In genomic region chr2:143545299-143545751, GRCm38 (mm10) we compare ENCODE assay signal across 8 mouse cellular contexts. TPM values are rescaled to one million over a fixed set of nuclear protein-coding genes. Genes with fewer than 3 reads are reported as not detected.
DNase-seq lines count a peak whose midpoint lies in the region; ATAC-seq and TF ChIP-seq lines count a peak whose summit lies in the region.

No protein-coding gene starts in this region.

- no peak overlapping the region for H3K27ac ChIP-seq in liver, embryonic 11.5 days (ENCODE audit: low read depth, low read length)
- H3K27ac ChIP-seq in cortical plate, adult 2 months (ENCODE audit: insufficient read depth, low read length) = peak overlapping the region; percentile 24; the same call in 1 of the 2 replicates
- peak overlapping the region; percentile 88 for H3K27ac ChIP-seq in hindbrain, embryonic 14.5 days
- H3K27ac ChIP-seq in liver, embryonic 16.5 days (ENCODE audit: low read length) = no peak overlapping the region
- no peak overlapping the region for H3K27ac ChIP-seq in stomach, postnatal 0 days (replicated peaks)

- no peak for TF ChIP-seq POLR2A in cortical plate, adult 2 months (IDR thresholded peaks at IDR 0.05; ENCODE audit: extremely low read depth, insufficient read depth, low read length)

- DNase-seq in liver, embryonic 11.5 days (ENCODE audit: low spot score) = peak; percentile 34
- DNase-seq in liver = no peak
- peak; percentile 53 for DNase-seq in hindbrain, embryonic 14.5 days (ENCODE audit: low spot score)
- DNase-seq in stomach, postnatal 0 days (ENCODE audit: low spot score) = no peak
- DNase-seq in ovary, adult 18-20 months (ENCODE audit: low spot score) = no peak
- no peak for DNase-seq in spleen, postnatal 10 days (ENCODE audit: low spot score in 2 of 2)

- peak; percentile 30; the same call in 1 of the 2 replicates for ATAC-seq in liver, embryonic 11.5 days (replicated peaks; ENCODE audit: low FRiP score)
- ATAC-seq in hindbrain, embryonic 14.5 days (ENCODE audit: low FRiP score) = peak; percentile 38
- no peak for ATAC-seq in liver, embryonic 16.5 days (ENCODE audit: low read depth)
- ATAC-seq in stomach, postnatal 0 days (ENCODE audit: low FRiP score, low TSS enrichment) = peak; percentile 40

- no peak for TF ChIP-seq CTCF in cortical plate, adult 2 months (IDR thresholded peaks at IDR 0.05; ENCODE audit: extremely low read depth, insufficient read depth, low read length)
- no peak for TF ChIP-seq CTCF in stomach, postnatal 0 days (IDR thresholded peaks at IDR 0.05; ENCODE audit: low read depth)

- TF ChIP-seq EP300 in stomach, postnatal 0 days (optimal IDR thresholded peaks at IDR 0.05) = no peak

- H3K4me1 ChIP-seq in liver, embryonic 11.5 days (replicated peaks; ENCODE audit: control insufficient read depth, insufficient read depth, low read length) = no peaks in the 10 kb centered on the region
- H3K4me1 ChIP-seq in cortical plate, adult 2 months (ENCODE audit: control insufficient read depth, insufficient read depth, low read length) = no peaks in the 10 kb centered on the region
- H3K4me1 ChIP-seq in hindbrain, embryonic 14.5 days (replicated peaks; ENCODE audit: control insufficient read depth, insufficient read depth, low read length) = peaks cover 6% of the 10 kb centered on the region; the same call in 1 of the 2 replicates
- no peaks in the 10 kb centered on the region for H3K4me1 ChIP-seq in liver, embryonic 16.5 days (ENCODE audit: control insufficient read depth, low read depth, low read length)
- H3K4me1 ChIP-seq in stomach, postnatal 0 days (replicated peaks; ENCODE audit: control insufficient read depth, insufficient read depth) = no peaks in the 10 kb centered on the region

- no peak overlapping the region for H3K9ac ChIP-seq in liver, embryonic 11.5 days (ENCODE audit: low read depth, low read length)
- peak overlapping the region; percentile 60 for H3K9ac ChIP-seq in hindbrain, embryonic 14.5 days
- no peak overlapping the region for H3K9ac ChIP-seq in liver, embryonic 16.5 days (ENCODE audit: low read depth, low read length)
- H3K9ac ChIP-seq in stomach, postnatal 0 days (ENCODE audit: low read length) = no peak overlapping the region

- peaks cover 40% of the 10 kb centered on the region for H3K27me3 ChIP-seq in liver, embryonic 11.5 days (replicated peaks; ENCODE audit: control insufficient read depth, insufficient read depth, low read length)
- H3K27me3 ChIP-seq in hindbrain, embryonic 14.5 days (ENCODE audit: control insufficient read depth, insufficient read depth, low read length) = peaks cover 12% of the 10 kb centered on the region; the same call in 1 of the 2 replicates
- H3K27me3 ChIP-seq in liver, embryonic 16.5 days (ENCODE audit: control insufficient read depth, insufficient read depth, low read depth, low read length) = peaks cover 31% of the 10 kb centered on the region
- peaks cover 6% of the 10 kb centered on the region; the same call in 1 of the 2 replicates for H3K27me3 ChIP-seq in stomach, postnatal 0 days (ENCODE audit: control insufficient read depth, insufficient read depth, low read length)

- peak overlapping the region; percentile 68 for H3K4me2 ChIP-seq in liver, embryonic 11.5 days
- H3K4me2 ChIP-seq in hindbrain, embryonic 14.5 days (replicated peaks) = peak overlapping the region; percentile 66
- H3K4me2 ChIP-seq in liver, embryonic 16.5 days (ENCODE audit: low read depth, low read length) = peak overlapping the region; percentile 49
- peak overlapping the region; percentile 66 for H3K4me2 ChIP-seq in stomach, postnatal 0 days (replicated peaks; ENCODE audit: low read depth)

- H3K36me3 ChIP-seq in liver, embryonic 11.5 days (ENCODE audit: control insufficient read depth, insufficient read depth, low read length) = no peaks in the 10 kb centered on the region
- no peaks in the 10 kb centered on the region for H3K36me3 ChIP-seq in hindbrain, embryonic 14.5 days (replicated peaks; ENCODE audit: control insufficient read depth, insufficient read depth)
- no peaks in the 10 kb centered on the region for H3K36me3 ChIP-seq in liver, embryonic 16.5 days (ENCODE audit: control insufficient read depth, insufficient read depth)
- H3K36me3 ChIP-seq in stomach, postnatal 0 days (ENCODE audit: control insufficient read depth, insufficient read depth, low read length) = no peaks in the 10 kb centered on the region

- H3K9me3 ChIP-seq in liver, embryonic 11.5 days (ENCODE audit: control insufficient read depth, low read length) = no peaks in the 10 kb centered on the region
- no peaks in the 10 kb centered on the region for H3K9me3 ChIP-seq in hindbrain, embryonic 14.5 days (ENCODE audit: control insufficient read depth, low read length)
- H3K9me3 ChIP-seq in liver, embryonic 16.5 days (replicated peaks; ENCODE audit: control insufficient read depth, low read length) = no peaks in the 10 kb centered on the region
- no peaks in the 10 kb centered on the region for H3K9me3 ChIP-seq in stomach, postnatal 0 days (ENCODE audit: control insufficient read depth, low read length)

- 3% methylated on average over 7 of the region's 7 CpGs for WGBS in liver, embryonic 11.5 days
- WGBS in hindbrain, embryonic 14.5 days = 1% methylated on average over 7 of the region's 7 CpGs
- WGBS in liver, embryonic 16.5 days (ENCODE audit: insufficient replicate concordance) = 3% methylated on average over 7 of the region's 7 CpGs
- 0% methylated on average over 7 of the region's 7 CpGs for WGBS in stomach, postnatal 0 days

- peak overlapping the region; percentile 46 for H3K4me3 ChIP-seq in liver, embryonic 11.5 days (ENCODE audit: low read depth, low read length)
- H3K4me3 ChIP-seq in cortical plate, adult 2 months (ENCODE audit: insufficient read depth, low read length) = peak overlapping the region; percentile 96
- H3K4me3 ChIP-seq in hindbrain, embryonic 14.5 days (replicated peaks; ENCODE audit: low read length) = peak overlapping the region; percentile 51
- H3K4me3 ChIP-seq in liver, embryonic 16.5 days (ENCODE audit: low read depth, low read length) = peak overlapping the region; percentile 34
- H3K4me3 ChIP-seq in stomach, postnatal 0 days (ENCODE audit: low read depth, low read length) = peak overlapping the region; percentile 38

RNA-seq across cellular contexts. Expression of gene Pcsk2, which starts 0.6 kb away (rescaled TPM):
- polyA plus RNA-seq in liver, embryonic 11.5 days (2014; fragmentation: Nextera tagmentation; extraction: Ambion mirVana) = 0.40 and 0.56 TPM in 2 replicates
- polyA plus RNA-seq in cortical plate, adult 2 months (2012; rRNA removed) = 188 and 189 TPM in 2 replicates
- 26.3 and 29.3 TPM in 2 replicates for polyA plus RNA-seq in hindbrain, embryonic 14.5 days (2014; fragmentation: Nextera tagmentation; extraction: Ambion mirVana)
- polyA plus RNA-seq in liver, embryonic 16.5 days (2015; fragmentation: Nextera tagmentation; extraction: Ambion mirVana) = 0.05 TPM in 1 of 2 replicates, not detected in the other
- 0.80 and 1.0 TPM in 2 replicates for polyA plus RNA-seq in stomach, postnatal 0 days (2015; fragmentation: Nextera tagmentation; extraction: Ambion mirVana)

Comparison
In these comparisons a context has a peak if more than half of its experiments do, and no peak if none do; other contexts are left out.
1. DNase-seq: peak in liver, embryonic 11.5 days (single experiment) and hindbrain, embryonic 14.5 days (single experiment); none in liver (single experiment), stomach, postnatal 0 days (single experiment), ovary, adult 18-20 months (single experiment) and spleen, postnatal 10 days (0 of 2).
2. H3K27ac ChIP-seq: peak in cortical plate, adult 2 months (single experiment) and hindbrain, embryonic 14.5 days (single experiment); none in liver, embryonic 11.5 days (single experiment), liver, embryonic 16.5 days (single experiment) and stomach, postnatal 0 days (single experiment).
3. H3K4me3 ChIP-seq: peak in every context shown above with its lines; median percentile 96 in cortical plate, adult 2 months; 51 in hindbrain, embryonic 14.5 days; 46 in liver, embryonic 11.5 days; 38 in stomach, postnatal 0 days; 34 in liver, embryonic 16.5 days.
4. RNA of gene Pcsk2, which starts 0.6 kb away (polyA plus RNA-seq): 188 to 189 TPM in cortical plate, adult 2 months and 26.3 to 29.3 TPM in hindbrain, embryonic 14.5 days; 0.80 to 1.0 TPM in stomach, postnatal 0 days, 0.40 to 0.56 TPM in liver, embryonic 11.5 days and 0.05 TPM in liver, embryonic 16.5 days; every median in the first group is over 10 times any median in the second.
5. Peak in every context shown above with its lines, with median percentiles within 50 percentile points of each other: H3K4me2 ChIP-seq.